Mouse (Mus musculus) cerebellum, adult 8-10 months (tissue): ENCODE data around the gene Map4k3.
A peak's percentile ranks its signal among the peaks of the same experiment; 100 is the strongest.
"Not testable (repeated sequence)": the region's sequence is repeated elsewhere in the genome, so short reads cannot be mapped to it uniquely, and the experiment has no call there.

Experiments
- DNase-seq: peaks from one replicate; pipeline ENCODE4 v3.0.0; 2022

Map4k3 gene

DNA sequence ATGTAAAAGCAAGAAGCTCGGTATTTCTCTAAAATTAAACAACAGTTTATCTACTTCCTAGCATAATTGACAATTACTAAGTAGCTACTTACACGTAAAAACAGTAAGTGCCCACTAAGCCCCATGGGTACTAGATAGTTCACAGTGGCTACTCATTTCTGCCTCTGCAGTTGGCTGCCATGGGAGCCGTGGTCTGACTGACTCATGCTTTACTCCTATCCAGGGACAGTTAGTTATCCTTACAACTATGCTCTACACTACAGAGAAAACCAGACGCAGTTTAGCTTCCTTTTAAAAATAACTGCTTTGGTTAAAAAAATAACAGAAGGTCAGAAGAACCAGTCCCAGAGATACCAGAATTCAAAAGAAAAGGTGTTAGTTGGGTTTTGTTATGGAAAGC, 106.6 kb downstream of the Map4k3 start:
- no peak for DNase-seq

DNA sequence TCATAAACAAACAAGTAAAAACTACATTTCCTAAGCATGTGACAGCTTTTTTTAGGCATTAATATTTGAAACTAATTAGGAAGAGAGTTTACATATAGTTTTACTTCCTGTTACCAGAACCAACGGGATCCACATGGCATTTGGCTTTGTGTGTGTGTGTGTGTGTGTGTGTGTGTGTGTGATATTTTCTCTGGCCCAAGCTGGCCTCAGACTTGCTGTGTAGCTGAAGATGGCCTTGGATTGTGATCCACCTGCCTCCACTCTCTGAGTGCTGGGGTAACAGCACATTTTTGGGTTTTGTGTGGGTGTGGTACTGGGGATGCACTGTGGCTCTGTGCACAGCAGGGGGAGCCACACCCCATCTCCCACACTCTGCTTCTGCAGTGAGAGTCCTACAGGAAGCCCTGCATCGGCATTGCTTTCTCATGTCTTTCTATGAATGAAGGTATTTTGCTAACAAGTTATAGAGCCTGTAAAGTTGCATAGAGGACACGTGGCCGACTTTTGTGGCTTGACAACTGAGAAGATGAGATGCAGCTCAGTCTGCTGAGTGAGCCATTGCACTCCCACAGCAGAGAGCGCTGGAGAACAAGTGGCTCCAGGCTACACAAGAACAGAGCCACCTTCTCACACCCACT, 107.4 kb downstream of the Map4k3 start:
- DNase-seq, result peak; percentile 78

DNA sequence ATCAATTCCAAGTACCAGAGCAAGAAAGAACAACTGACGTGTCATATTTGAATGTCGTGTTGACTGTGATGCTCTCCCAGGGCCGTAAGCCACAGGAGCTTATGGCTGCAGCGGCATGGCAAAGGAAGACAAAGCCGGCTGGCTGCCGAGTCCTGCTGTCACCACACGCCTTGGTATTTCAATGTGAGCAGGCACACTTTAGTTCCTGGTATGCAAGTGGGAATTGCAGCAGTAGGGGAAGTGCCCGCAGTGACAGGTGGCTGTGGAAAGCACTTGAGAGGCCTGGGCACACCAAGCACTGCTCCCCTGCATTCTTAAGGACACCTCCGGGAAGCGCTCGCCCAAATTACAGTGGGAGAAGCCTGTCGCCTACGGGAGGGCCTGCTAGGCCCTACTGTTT, 108.7 kb downstream of the Map4k3 start:
- DNase-seq, result peak; percentile 43

DNA sequence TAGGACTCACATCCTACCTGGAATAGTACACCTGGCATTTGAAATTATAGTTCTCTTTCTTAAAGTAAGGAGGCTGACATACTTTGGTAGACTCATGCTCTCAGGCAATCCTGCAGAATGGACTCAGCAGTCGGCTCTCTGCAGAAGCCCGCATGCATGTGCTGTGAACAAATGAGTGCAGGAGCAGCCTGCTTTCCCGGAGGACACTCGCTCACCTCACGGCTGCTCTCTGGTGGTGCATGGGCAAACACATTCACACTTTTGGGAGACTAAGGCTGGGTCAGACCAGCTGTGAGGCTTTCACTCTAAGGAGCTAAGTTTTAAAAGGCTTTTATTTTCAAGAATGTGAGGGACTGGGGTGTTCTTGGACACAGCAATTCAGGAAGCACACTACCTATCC, 109.4 kb downstream of the Map4k3 start:
- no peak for DNase-seq

DNA sequence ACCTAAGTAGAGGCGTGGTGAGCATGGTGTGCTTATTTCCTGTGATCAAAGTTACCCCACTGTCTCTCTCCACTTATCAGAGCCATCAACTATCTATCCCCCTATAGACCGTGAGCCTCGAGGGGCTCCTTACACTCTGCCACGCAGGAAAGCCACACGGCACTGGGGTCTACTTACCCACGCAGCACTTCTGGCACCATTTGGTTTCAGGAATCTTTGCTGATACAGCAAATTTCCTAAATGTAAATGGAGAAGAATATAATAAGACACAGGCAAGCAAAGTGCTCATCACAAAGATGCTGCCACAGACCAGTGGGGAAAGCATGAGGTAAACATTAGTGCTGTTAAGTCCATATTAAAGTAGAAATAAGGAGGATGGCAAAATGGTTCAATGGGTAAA, 124.5 kb downstream of the Map4k3 start:
- no peak for DNase-seq

DNA sequence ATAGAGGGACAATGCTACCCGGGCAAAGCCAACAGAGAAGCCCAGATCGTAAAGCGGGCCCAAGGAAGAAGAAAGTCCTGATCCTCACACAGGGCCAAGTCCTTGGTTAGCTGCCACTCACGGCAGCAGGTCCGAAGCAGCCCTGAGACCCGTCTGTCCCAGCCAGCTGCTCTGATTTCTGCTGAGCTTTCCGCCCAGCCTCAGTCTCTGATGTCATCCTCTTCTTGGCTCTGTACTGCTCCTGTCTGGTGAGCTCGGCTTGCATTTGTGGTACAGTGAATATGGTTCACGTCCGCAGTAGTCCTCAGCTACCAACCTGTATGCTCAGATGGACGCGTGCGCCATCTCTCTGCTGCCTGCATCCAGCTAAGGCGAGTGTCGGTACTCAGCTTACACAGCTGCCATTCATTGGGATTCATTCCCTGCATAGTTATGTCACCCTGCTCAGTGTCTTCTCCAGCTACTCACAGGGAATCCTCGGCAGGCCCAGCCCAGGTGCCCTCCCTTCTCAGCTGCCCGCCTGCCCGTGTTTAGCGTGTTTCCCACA, 125.1 kb downstream of the Map4k3 start:
- DNase-seq, result peak; percentile 42

DNA sequence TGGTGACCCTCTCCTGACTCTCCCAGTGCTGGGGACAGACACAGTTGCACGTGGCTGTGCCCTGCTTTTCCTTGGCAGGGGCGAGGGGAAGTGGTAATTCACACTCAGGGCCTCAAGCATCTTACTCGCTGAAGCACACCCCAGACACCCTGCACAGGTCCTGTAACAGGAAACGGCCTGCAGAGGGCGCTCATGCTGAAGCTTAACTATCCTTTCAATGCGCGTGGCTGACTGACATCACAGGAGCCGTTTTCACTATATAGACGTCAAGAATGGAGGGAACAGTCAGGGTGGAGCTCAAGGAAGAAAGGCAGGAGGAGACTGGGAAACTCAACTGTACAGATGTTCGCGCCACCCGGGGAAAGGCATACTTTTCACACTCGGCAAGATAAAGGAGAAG, 126.9 kb downstream of the Map4k3 start:
- peak; percentile 59 for DNase-seq

DNA sequence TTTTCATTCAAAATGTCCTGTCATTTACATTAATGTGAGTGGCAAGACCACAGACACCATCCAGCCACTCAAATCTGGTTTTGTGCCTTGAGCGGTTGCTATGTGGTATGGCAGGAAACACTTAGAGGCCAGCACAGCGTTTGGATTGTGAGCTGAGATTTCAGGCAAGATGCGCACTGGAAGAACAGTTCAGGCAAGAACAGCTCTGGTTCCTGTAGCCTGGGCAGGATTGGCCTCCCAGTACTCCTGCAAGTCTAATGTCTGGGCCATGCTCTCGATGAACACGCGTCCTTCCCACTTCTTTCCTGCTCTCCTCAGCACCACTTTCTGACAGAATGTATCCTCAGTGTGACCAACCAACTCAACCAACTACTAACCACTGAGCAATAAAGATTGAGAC, 145.2 kb downstream of the Map4k3 start:
- no peak for DNase-seq

DNA sequence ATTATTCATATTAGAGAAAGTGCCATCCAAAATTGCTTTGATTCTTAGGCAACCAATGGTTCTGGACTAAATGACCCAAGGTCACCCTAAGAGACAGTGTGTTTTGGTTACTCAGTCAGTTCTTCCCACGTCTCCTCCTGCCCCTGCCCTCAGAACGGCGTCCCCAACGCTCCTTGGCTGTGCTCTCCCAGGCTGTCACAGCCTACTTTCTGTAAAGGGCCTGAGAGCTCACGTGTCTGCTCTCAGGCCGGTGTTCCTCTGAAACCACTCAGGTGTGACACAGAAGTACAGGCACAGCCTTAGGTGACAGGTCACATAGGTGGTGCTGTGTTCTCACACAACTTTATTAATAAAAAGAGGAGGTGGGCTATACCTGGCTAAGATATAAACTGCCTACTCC, 148.4 kb downstream of the Map4k3 start:
- DNase-seq, result no peak

DNA sequence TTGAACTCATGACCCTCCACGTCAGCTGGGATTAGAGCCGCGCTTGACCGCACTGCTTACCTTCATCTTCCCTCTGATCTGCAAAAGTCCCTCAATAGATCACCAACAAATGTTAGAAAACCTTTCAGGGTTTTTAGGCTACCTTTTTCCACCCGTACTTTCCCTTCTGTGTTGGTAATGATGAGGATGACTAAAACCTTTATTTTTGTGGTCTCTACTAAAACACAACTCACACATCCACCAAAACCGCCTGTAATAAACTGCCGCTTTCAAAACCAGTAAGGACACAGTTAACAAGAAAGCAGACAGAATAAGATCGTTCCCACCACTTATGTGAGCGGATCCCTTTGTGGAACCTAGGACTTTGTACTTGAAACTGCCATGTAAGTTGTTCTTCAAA, 149.2 kb downstream of the Map4k3 start:
- no peak for DNase-seq

DNA sequence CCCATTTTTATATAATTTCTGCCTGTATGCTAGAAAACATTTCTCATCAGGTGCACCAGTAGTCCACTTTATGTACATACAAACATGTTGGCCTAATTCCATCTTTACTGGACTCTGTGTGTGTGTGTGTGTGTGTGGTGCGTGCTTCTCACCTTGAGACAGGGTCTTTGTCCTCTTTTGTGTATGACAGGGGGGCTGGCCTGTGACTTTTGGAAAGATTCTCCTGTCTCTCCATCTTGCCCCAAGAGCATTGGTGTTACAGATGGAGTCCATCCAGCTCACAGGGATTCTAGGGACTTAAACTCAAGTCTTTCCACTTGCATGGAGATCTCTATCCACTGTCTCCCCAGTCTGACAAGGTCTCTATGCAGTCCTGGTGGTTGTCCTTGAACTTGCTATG, 150.2 kb downstream of the Map4k3 start:
- DNase-seq, result no peak

DNA sequence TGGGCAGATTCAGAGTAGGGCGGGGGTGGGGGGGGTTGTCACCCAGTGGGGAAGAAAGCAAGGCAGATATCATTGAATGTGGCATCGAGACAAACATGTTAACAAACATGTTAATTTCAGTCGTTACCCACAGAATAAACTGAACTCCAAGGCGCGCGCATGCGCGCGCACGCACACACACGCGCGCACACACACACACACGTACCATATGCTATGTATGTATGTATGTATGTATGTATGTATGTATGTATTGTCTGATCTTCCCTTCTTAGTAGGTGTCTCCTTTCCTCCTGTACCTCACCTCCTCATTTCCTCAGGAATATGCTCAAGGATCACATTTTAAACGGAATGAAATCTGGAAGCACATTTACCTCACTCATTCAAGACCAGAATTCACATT, 150.6 kb downstream of the Map4k3 start, which contains the start of gene Cdkl4:
Gene Cdkl4, minus strand, starts transcription at position 175 of the 400 bp plus-strand sequence.
- DNase-seq, result no peak

DNA sequence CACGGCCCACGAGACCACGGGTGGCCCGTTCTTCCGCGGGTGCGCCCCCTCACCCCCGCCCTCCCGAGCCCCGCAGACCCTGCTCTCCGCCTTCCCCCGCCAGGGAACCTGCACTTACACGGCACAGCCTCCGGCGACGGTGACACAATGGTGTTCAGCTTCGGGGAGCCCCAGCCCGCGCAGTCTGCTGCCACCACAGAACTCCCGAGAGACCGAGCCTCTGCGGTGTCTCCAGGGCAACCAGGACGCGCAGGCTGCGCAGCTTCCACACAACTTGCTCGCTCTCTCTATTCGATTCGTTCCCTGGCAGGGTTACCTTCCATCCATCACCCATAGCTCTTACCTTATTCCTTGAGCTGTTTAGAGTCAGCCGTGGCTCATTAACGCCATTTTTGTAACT, 151.1 kb downstream of the Map4k3 start:
- DNase-seq, result no peak

DNA sequence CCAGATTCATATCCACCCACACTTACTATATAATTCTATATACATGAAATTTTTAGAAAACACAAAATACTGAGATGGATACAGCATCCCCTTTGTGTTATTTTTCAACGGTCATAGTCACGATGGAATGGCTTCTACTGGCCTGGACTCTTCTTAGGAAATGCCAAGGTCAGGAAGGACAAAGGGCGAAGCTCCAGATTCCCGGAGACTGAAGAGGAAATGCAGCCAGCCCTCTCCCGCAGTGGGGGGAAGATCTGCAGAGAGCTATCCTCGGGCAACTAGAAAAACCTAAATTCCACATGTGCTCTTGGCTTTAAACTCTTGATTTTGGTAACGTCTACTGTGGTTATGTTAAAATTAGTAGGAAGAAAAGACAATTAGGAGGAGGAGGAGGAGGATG, 153.3 kb downstream of the Map4k3 start:
- DNase-seq, result no peak

DNA sequence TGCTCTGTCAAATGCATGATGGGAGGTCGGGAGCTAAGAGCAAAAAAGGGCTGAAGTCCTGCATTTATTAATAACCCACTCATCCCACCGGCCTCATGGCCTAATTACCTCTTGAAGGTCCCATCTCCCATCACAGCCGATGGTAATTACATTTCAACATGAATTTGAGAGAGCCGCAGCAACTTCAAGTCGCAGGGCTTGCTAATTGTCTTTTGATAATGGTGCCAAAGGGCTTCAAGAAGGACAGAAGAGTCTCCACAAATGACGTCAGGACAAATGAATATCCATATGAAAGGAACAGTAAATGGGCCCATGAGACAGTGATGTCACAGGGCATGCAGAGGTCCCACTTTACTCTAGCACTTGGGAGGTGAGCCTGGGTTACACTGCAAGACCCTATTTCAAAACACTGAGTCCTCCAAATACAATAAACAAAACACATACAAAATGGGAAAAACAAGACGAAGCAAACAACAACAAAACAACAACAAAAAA, 153.8 kb downstream of the Map4k3 start:
- DNase-seq, result no peak

DNA sequence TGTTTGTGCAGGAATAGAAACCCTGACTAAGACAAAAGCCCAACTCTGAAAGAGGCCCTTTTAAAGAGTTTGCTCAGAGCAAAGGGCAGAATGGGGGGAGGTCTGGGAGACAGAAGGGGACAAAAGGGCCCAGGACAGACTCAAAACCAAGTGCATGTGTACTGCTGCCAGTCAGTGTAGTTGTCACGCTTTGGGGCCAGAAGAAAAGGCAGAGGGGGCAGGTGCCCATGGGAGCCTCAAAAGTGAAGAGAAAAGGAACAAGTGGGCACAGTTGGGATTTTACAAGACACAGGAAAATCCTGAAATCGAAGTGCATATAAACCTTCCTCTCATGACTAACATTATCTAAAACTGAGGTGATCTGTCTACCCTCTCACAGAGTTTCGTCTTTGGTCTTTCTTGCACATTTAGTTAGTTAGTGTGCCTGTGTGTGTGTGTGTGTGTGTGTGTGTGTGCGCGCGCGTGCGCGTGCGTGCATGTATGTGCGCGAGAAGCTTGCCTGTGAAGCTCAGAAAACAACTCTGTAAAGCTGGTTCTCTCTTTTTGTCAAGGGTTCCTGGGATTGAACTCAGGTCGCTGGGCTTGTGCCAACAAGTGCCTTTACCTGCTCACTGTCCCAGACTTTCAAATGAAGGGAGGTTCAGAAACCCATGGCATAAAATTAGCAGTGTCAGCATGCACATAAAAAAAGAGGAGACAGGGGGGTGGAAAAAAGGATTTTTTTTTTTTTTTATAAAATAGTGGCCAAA, 155.9 kb downstream of the Map4k3 start:
- no peak for DNase-seq

DNA sequence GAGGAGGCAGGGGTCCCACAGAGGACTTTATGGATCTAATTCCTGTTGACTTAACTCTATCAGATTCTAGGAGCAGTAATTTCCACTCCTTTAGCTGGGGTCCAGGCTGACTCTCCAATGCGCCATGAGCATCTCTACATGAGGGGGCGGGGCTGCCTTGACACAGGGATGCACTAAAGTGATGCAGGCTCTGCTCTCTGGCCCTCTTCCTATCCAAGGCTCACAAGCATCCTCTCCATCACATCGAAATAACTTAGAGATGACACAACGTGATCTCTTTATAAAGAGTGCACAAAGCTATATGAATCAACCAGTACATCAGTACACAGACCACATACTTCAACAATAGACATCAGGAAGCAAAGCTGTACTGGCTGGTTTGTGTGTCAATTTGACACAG, 156.8 kb downstream of the Map4k3 start:
- no peak for DNase-seq

DNA sequence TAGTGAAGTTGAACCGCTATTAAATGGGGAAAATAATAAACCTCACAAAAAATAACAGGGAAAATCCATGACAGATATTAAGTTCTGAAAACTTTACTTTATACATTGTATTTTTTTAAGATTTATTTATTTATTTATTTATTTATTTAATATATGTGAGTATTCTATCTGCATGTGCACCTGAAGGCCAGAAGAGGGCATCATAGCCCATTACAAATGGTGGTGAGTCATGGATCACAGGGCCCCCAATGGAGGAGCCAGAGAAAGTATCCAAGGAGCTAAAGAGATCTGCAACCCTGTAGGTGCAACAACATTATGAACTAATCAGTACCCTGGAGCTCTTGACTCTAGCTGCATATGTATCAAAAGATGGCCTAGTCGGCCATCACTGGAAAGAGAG, 158.6 kb downstream of the Map4k3 start:
- not testable (repeated sequence) for DNase-seq

DNA sequence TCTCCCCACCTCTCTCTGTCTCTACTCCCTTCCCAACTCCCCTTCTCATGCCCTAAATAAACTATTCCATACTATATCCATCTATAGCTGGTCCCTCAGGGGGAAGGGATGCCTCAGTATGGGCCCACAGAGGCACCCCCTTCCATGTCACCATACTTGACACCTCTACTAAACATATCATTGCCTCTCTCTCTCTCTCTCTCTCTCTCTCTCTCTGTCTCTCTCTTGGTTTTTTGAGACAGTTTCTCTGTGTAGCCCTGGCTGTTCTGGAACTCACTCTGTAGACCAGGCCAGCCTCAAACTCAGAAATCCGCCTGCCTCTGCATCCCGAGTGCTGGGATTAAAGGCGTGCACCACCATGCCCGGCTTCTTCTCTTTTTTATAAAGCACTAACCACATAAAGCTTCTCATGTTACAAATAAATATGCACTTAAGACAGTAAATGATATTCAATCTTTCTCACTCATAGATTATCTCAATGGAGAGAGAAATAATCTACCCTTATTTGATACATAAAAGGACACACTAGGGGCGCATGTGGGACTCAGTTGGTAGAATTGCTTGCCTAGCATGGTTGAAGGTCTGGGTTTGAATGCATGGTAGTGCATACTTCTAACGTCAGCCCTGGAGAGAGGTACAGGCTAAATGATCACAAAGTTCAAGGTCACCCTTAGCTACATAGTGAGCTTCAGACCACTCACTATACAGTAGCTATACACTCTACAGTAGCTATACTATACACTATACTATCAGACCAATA, 159.3 kb downstream of the Map4k3 start:
- DNase-seq, result no peak

DNA sequence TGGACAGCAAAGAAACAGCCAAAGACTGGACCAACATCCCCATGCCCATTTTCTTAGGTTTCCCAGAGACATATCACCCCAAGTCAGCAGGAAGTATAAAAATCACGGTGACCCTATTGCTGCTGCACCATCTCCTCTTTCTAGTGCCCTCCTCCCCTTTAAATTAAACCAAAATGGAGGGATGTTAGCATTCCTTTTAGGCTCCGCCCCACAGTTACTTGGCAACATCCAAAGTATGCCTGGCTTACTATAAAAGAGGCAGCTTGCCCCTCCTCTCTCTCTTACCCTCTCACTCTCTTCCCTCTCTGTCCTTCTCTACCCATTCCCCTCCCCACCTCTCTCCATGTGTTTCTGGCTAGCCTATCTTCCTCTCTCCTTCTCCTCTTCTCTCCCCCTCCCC, 159.8 kb downstream of the Map4k3 start:
- DNase-seq, result no peak

DNA sequence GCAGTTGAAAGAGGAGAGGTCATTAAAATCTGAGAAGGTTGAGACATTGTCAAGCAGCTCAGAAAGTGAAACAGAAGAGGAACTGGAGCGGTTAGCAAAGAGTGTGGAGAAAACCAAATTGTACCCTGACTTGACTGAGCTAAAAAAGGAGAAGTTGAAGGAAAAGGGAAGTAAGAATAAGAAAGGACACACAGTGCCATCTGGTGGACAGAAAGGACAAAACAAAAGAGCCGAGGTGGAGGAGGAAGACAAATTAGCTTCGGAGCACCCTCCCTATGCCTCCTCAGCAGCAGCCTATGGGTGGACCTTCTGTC, 163.7 kb downstream of the Map4k3 start:
- peak; percentile 26 for DNase-seq

DNA sequence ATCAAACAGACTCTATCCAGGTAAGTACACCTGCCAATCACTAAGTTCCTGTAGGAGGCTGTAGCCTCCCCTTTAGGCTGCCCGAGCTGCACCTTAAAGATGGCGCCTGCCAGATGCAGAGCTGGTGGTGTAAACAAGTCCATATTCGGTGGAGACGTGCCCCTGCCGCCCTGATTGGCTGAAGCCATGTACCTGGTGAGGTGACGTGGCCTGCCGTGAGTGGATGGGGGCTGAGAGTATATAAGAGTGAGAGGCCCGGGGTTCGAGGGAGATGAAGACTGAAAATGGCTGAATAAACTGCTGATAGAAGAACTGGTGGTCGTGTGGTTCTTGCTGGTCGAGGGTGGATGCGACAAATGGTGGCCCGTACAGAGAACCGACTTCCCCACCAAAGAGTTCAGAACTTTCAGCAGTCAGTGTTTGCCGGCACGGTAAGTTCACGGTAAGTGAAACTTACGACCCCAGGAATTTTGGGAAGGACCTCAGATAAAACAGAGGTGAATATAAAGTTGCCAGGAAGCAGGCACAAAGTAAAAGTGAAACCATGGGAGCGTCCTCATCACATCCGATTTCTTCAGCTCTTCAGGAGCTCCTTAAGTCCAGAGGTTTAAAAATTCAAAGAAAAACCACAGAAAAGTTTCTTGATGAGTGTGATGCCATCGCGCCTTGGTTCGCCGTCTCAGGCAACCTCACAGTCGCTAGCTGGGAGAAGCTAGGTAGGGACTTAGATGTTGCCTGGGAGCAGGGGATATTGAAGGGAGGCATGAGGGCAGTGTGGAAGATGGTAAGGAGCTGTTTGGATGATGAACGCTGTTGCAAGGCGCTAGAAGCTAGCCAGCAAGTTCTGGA, 164.3 kb downstream of the Map4k3 start:
- not testable (repeated sequence) for DNase-seq

DNA sequence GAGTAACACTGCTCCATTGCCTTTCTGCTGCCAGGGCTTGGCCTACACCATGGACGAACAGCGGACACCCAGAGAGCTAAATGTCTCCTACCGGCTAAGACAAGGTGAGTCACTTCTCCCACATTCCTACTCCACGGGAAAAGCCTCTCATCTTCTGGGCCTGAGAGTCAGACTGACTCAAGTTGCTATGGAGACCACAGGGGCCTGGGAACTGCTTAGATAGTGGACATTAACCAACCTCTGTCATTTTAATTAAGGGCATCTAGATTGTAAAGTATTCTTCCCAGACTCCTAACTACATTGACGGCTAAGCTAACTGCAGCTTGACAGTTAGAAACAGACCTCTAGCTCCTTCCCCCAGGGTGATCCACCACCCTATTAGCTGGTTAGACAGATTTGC, 165.5 kb downstream of the Map4k3 start:
- no peak for DNase-seq
